Mouse (Mus musculus) kidney, embryonic 14.5 days (tissue): ENCODE data around the gene Ints14. TPM values are rescaled to one million over a fixed set of nuclear protein-coding genes. Genes with fewer than 3 reads are reported as not detected.

Source experiments
- ATAC-seq: fragments of 200-750 bp; cut with Nextera tagmentation; 2 replicates; pipeline ENCODE4 v1.8.0; 2017; ENCODE audit warnings: moderate number of reproducible peaks, mild to moderate bottlenecking, moderate TSS enrichment, moderate library complexity; ENCODE audit not compliant: low FRiP score, low TSS enrichment
- H3K27ac ChIP-seq: fragments of 300-500 bp; sonication (generic); 2 replicates; pipeline ENCODE4 v1.5.1; 2014; ENCODE audit warnings: low read depth, mild to moderate bottlenecking, low read length, moderate library complexity, mixed read lengths
- H3K27me3 ChIP-seq: fragments of 300-500 bp; sonication (generic); 2 replicates; pipeline ENCODE4 v1.6.1; 2014; ENCODE audit warnings: mild to moderate bottlenecking, low read length; ENCODE audit not compliant: control insufficient read depth, insufficient read depth
- H3K36me3 ChIP-seq: fragments of 300-500 bp; sonication (generic); 2 replicates; pipeline ENCODE4 v1.6.1; 2014; ENCODE audit warnings: low read length, mixed read lengths; ENCODE audit not compliant: control insufficient read depth, insufficient read depth
- H3K4me1 ChIP-seq: fragments of 300-500 bp; sonication (generic); 2 replicates; pipeline ENCODE4 v1.6.1; 2014; ENCODE audit warnings: low read length, mixed read lengths; ENCODE audit not compliant: control insufficient read depth, insufficient read depth
- H3K4me2 ChIP-seq: fragments of 300-500 bp; sonication (generic); replicated peaks from 2 replicates; pipeline ENCODE4 v1.6.1; 2014; ENCODE audit warnings: low read depth, mild to moderate bottlenecking, low read length
- H3K4me3 ChIP-seq: fragments of 300-500 bp; sonication (generic); 2 replicates; pipeline ENCODE4 v1.5.1; 2014; ENCODE audit warnings: mild to moderate bottlenecking, low read length
- H3K9ac ChIP-seq: fragments of 300-500 bp; sonication (generic); 2 replicates; pipeline ENCODE4 v1.6.1; 2014; ENCODE audit warnings: low read depth, mild to moderate bottlenecking, low read length, moderate library complexity
- H3K9me3 ChIP-seq: fragments of 300-500 bp; sonication (generic); 2 replicates; pipeline ENCODE4 v1.6.1; 2016; ENCODE audit warnings: low read length; ENCODE audit not compliant: control insufficient read depth
- WGBS: fragments of 180-500 bp; shearing (Covaris S2); extraction: QIAGEN DNeasy Blood & Tissue Kit; methylation state at CpG from one replicate; pipeline ENCODE4 v1.1.7; 2014; 5-methylcytosine and 5-hydroxymethylcytosine counted together
- microRNA-seq: library from miRNA; unstranded; fragments of <30 nt; microRNA quantifications from one replicate; pipeline ENCODE4, GENCODE M21; 2016
- polyA plus RNA-seq: library from polyadenylated mRNA; unstranded; fragments of >200 nt; fragmentation: Nextera tagmentation; extraction: Ambion mirVana; gene quantifications from 2 replicates; pipeline ENCODE4 v1.2.1, GENCODE M21; 2014

The Ints14 gene
- polyA plus RNA-seq, 1 experiment from 2014 or later: 71.6 TPM

DNA sequence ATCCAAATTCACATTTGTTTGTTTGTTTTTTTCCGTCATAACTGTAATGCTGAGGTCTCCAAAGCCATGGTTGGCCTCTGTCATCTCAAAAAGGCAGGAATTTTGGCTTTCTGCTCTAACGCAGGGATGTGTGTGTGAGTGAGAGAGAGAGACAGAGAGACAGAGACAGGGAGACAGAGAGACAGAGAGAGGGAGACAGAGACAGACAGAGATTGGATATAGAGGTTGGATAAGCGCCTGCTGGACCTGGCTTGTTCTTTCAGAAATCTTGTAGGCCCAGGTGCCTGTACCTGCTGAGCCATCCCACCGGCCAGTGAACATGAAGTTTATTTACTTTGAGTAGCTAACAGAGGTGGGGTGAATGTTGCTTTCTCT lies 71.2 kb downstream of the Ints14 start:
- peak; percentile 9; the same call in 1 of the 2 replicates for ATAC-seq
- Histone ChIP-seq H3K27me3 (no peaks in the 10 kb centered on the region), H3K36me3 (peaks cover 6% of the 10 kb centered on the region; the same call in 1 of the 2 replicates), H3K4me2 (peak overlapping the region; percentile 90), H3K4me1 (peaks cover 10% of the 10 kb centered on the region), H3K4me3 (peak overlapping the region; percentile 91), H3K9me3 (no peaks in the 10 kb centered on the region), H3K9ac (no peak overlapping the region), H3K27ac (no peak overlapping the region)
- 40% methylated on average over 4 of the region's 4 CpGs for WGBS

DNA sequence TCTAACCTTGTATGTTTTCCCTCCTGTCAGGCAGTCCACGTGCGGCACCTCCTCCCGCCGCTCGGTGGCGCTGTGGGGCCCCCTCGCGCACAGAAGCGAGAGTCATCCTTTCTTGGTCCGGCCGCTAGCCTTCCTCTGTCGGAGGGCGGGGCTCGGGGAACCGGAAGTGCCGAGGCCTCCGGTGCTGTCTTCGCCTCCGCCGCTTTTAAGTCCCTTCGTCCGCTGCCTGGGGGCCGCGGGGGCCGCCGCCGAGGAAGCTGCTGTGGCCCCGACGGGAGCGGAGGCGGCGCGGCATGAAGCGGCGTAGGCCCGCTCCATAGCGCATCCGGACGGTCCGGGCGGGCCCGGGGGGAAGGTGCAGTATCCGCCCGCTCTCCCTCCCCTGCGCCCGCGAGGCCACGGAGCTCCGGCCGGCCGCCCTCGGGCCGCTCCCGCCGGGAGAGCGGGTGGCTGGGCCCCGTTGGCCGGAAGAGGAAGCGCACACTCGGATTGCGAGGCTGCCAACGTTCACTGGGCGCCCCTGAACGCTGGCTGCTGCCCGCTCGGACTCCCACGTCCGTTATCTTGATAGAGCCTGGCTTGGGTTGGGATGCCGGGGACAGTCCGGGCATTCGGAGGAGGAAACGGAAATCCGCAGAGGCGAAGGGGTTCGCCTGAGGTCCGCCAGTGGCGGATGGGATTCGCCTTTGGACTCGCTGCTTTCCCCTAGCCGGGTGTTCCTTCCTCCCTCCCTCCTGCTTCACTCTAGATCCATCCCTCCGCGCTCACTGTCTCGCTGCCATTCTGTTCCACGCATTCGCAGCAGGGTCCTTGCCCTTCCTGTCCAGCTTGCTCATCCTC lies 71.8 kb downstream of the Ints14 start, which contains the start of gene Dpp8:
Dpp8 (plus strand) TSS at position 146 of the 840 bp plus-strand sequence.
- peaks cover 9% of the 10 kb centered on the region; the same call in 1 of the 2 replicates for H3K36me3 ChIP-seq
- no peaks in the 10 kb centered on the region for H3K27me3 ChIP-seq
- WGBS: under 1% methylated on average over 69 of the region's 85 CpGs
- peak within 1 kb of the TSS; percentile 90 for H3K4me2 ChIP-seq
- peak within 1 kb of the TSS; percentile 91 for H3K9ac ChIP-seq
- H3K27ac ChIP-seq: peak within 1 kb of the TSS; percentile 84
- H3K4me1 ChIP-seq: peaks cover 10% of the 10 kb centered on the region
- no peaks in the 10 kb centered on the region for H3K9me3 ChIP-seq
- H3K4me3 ChIP-seq: peak within 1 kb of the TSS; percentile 91
- peak; percentile 93 for ATAC-seq

DNA sequence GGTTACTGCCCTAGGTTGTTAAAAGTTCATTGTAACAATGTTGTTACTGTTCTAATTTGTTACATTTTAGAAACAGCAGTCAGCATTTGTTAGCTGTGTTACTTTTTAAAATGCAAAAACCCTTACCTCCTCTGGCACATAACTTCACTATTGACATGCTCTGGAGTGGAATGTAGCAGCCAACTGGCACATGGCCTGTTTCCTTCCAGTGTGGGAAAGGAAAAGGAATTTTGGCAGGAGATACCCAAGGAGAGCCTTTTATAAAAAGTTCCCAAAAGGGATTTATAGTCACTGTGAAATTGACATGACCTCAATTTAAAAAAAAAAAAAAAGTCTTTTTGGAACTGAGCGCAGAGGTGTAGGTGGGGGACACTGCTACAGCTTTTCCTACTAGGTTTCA lies 75.8 kb downstream of the Ints14 start:
- 95% methylated on average over 1 of the region's 1 CpGs for WGBS
- no peak overlapping the region for H3K27ac ChIP-seq

More for the DNA sequence above, 75.8 kb downstream of the Ints14 start:
- no peak overlapping the region for H3K4me2 ChIP-seq
- no peak overlapping the region for H3K4me3 ChIP-seq
- H3K36me3 ChIP-seq: peaks cover 44% of the 10 kb centered on the region
- H3K9ac ChIP-seq: no peak overlapping the region
- no peak for ATAC-seq
- no peaks in the 10 kb centered on the region for H3K27me3 ChIP-seq
- H3K4me1 ChIP-seq: peaks cover 10% of the 10 kb centered on the region
- H3K9me3 ChIP-seq: no peaks in the 10 kb centered on the region

Small RNA genes lying within 50 kb of the gene (microRNA-seq; reads per million reads assigned to microRNA genes)
- not detected for gene Gm25640

Other genes with a start within 250 kb of the Ints14 start
- gene Rab11a, start 223.1 kb upstream of the Ints14 start, polyA plus RNA-seq: 498 and 551 TPM in 2 replicates
- gene Dennd4a, start 149.6 kb upstream of the Ints14 start, polyA plus RNA-seq: 4.5 and 6.1 TPM in 2 replicates
- gene Slc24a1, start 9.3 kb upstream of the Ints14 start, polyA plus RNA-seq: not detected in 2 replicates
- gene Hacd3, start 60.8 kb downstream of the Ints14 start, polyA plus RNA-seq: 45.6 and 85.6 TPM in 2 replicates
- 20.7 and 29.9 TPM in 2 replicates for gene Dpp8, start 71.5 kb downstream of the Ints14 start, polyA plus RNA-seq
- 12.7 and 16.4 TPM in 2 replicates for gene Igdcc4, start 140.6 kb downstream of the Ints14 start, polyA plus RNA-seq
- gene Igdcc3, start 180.3 kb downstream of the Ints14 start, polyA plus RNA-seq: 4.5 and 6.1 TPM in 2 replicates
- 4.7 and 7.9 TPM in 2 replicates for gene Parp16, start 234.4 kb downstream of the Ints14 start, polyA plus RNA-seq